Mouse (Mus musculus): Measurements from ENCODE around the gene Gm11634.

GRCm38 (mm10) chr11:101585805-101586204 lies 13.3 kb downstream of the Gm11634 start:
- TF ChIP-seq POLR2A (IDR thresholded peaks at IDR 0.05; ENCODE audit: low read depth, low read length) (no peak), CTCF (IDR thresholded peaks at IDR 0.05; ENCODE audit: extremely low read depth, insufficient read depth, insufficient read length, insufficient replicate concordance) (no peak)

All from spleen, adult 2 months (tissue).